Mouse (Mus musculus) liver, adult 2 months (tissue): ENCODE data around the gene Phc2.

Experiments
- CTCF ChIP-seq: fragments of 200-500 bp; IDR thresholded peaks from 2 replicates; pipeline ENCODE4 v1.5.1; 2011; ENCODE audit warnings: low read depth, low read length, control low read depth
- POLR2A ChIP-seq: fragments of 200-500 bp; IDR thresholded peaks from 2 replicates; pipeline ENCODE4 v1.6.1; 2011; ENCODE audit warnings: low read length, control low read depth; ENCODE audit not compliant: insufficient read depth; ENCODE audit errors: extremely low read depth

- TF ChIP-seq POLR2A = no peak
- TF ChIP-seq CTCF = no peak
These were observed 75.2 kb downstream of the Phc2 start for GRCm38 (mm10) chr4:128729709-128730037.
